Mouse (Mus musculus) inflammation-experienced regulatory T-cells, adult 6 months (primary cell): Measurements from ENCODE around the gene Kcne4. TPM values are rescaled to one million over a fixed set of nuclear protein-coding genes. Genes with fewer than 3 reads are reported as not detected.

Source experiments
- ATAC-seq: one replicate; pipeline ENCODE4 v1.8.0; 2017
- polyA plus RNA-seq, 3 experiments: library from polyadenylated mRNA; unstranded; fragments of 100-300 nt; shearing (Covaris generic); gene quantifications; one replicate each; pipeline ENCODE4 v1.2.1; 2017

Kcne4 gene
- polyA plus RNA-seq, 3 experiments from 2014 or later = not detected

DNA sequence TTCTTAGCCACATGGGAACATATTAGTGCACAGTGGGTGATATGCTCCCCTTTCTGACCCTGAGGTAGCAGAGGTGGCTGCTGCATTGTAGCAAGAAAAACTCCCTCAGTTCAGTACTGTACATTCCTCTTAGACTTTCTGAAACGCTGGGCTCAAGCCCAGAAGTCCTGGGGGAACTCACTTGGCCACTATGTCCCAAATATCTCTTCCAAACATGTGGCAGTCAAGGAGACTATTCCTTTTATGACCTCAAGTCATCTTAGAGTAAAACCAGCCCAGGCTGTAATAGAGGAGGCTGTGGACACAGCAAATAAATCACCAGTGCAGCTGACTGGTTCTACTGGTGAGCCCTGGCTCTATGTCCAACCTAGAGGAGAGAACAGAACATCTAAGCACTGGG is 45.7 kb downstream of the Kcne4 start:
- ATAC-seq = no peak

DNA sequence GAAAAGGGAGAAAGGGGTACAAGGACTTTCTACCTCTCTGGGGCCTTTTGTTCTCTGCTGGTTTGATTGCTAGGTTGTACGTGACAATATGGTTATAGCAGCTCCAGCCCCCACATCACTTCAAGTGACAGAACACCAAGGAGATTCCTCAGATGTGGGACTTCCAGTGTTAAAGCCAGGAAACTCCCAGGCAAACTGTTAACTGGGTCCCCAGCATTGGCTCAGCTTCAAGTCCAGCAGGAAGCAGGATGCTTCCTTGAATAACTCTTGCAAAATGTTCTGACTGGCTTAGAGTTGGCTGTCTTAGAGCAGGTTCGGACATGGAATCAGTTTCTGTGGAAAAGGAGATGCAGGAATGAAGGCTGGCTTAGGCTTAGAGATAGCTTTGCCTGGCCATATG is 47.3 kb downstream of the Kcne4 start:
- no peak for ATAC-seq

DNA sequence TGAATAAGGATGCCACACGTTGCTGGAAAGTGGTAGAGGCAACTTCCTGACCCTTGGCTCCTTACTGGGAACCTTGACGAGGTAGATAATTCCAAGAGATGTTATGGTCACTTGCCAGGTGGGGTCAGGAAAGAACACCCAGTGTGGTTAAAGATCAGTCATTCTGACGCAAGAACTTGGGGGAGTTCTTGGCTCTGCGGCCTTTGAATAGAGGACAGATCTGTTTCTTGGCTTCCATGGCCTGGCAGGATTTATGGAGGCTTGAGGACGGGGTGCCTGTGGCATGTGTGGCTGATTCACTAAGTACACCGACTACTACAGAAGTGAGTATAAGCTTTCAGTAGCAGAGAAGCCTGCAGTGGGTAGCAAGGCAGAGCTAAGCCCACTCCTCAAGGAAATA is 47.8 kb downstream of the Kcne4 start:
- no peak for ATAC-seq

DNA sequence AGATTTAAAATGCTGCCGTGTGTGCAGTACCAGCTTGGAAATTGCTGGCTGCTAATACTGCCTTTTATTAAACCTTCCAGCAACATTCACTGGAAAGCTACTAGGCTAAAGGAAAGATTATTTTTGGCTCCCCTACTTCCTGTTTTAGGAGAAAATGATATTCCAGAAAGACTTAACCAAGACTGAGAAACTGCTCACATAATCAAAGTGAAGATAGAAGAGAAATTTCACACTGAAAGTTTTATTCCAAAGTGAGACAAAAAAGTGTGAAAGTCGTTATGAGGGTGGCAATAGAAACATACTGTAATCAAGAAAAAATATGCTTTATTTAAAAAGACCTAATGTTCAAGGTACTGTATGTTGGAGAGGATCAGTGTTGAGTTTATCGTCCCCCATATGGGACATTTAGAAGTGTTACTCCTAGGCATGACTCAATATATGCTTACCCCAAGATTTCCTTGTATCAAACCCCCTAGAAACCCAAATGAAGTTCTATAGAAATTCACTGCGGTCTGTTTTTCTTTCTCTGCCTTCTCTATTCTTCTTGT is 48.3 kb downstream of the Kcne4 start:
- no peak for ATAC-seq

DNA sequence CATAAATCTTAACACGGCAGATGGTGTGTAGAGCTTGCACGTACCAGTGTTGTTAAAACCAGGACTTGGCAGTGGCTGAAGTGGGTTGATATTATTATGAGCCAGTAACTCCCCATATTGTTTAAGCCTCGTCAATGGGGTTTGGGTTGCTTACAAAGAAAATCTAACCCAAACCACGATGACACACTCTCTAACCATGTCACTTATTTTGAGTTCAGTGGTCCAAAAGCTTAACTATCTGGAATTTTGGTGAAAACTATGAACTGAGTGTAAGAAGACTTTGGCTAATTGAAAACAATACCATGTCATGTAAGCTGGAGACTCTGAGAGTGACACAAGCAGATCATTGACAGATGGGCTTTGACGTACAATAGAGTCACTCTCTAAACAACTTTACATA is 49.4 kb downstream of the Kcne4 start:
- ATAC-seq = no peak

DNA sequence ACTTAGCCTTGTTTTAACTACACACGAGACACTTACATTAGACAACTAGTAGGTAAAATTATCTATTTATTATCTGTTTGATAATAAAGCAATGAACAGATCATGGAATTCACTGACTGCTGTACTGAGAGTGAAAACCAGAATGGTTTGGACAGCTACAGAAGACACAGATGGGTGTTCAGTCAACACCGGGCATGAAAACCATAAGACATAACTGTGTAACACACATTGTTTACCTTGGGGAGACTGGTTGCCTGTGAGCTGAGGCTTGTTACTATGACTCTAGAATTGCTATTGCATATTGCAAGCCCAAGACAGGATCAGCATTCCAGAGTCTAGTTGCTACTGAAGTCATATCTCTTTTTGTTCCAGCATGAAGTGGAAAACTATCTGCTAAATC is 49.9 kb downstream of the Kcne4 start:
- ATAC-seq = no peak

Other genes with a start within 250 kb of the Kcne4 start
- gene Acsl3, start 158.9 kb upstream of the Kcne4 start, polyA plus RNA-seq = 1 to 10 TPM in 2 of 3 experiments, under 1 TPM in 1; 0.77 to 5.7 (median 2.1) TPM
- gene Utp14b, start 158.7 kb upstream of the Kcne4 start, polyA plus RNA-seq = under 1 TPM; 0.10 to 0.93 (median 0.42) TPM